Mouse (Mus musculus) limb, embryonic 12.5 days (tissue): ENCODE measurements at regions not wholly inside any gene's neighbourhood (a gene's known extent, or its start where the extent isn't known, plus 50 kb on each side); places are given as distances from the start of the nearest gene placed in this dataset.
A peak's percentile ranks its signal among the peaks of the same experiment; 100 is the strongest.

Experiments
- ATAC-seq: fragments of 200-750 bp; cut with Nextera tagmentation; 2 replicates; pipeline ENCODE4 v1.8.0; 2017; ENCODE audit warnings: low read depth, moderate TSS enrichment; ENCODE audit not compliant: insufficient number of reproducible peaks, insufficient read depth, low FRiP score, low TSS enrichment
- H3K27ac ChIP-seq: fragments of 300-500 bp; sonication (generic); 2 replicates; pipeline ENCODE4 v1.5.1; 2016; ENCODE audit warnings: mild to moderate bottlenecking, moderate library complexity
- H3K27me3 ChIP-seq: fragments of 300-500 bp; sonication (generic); 2 replicates; pipeline ENCODE4 v1.6.1; 2016; ENCODE audit warnings: mild to moderate bottlenecking, moderate library complexity
- H3K36me3 ChIP-seq: fragments of 300-500 bp; sonication (generic); 2 replicates; pipeline ENCODE4 v1.6.1; 2016; ENCODE audit warnings: mild to moderate bottlenecking, moderate library complexity
- H3K4me1 ChIP-seq: fragments of 300-500 bp; sonication (generic); replicated peaks from 2 replicates; pipeline ENCODE4 v1.6.1; 2016
- H3K4me2 ChIP-seq: fragments of 300-500 bp; sonication (generic); 2 replicates; pipeline ENCODE4 v1.6.1; 2016; ENCODE audit warnings: mild to moderate bottlenecking, moderate library complexity
- H3K4me3 ChIP-seq: fragments of 300-500 bp; sonication (generic); replicated peaks from 2 replicates; pipeline ENCODE4 v1.5.1; 2016; ENCODE audit warnings: mild to moderate bottlenecking
- H3K9ac ChIP-seq: fragments of 300-500 bp; sonication (generic); replicated peaks from 2 replicates; pipeline ENCODE4 v1.6.1; 2016; ENCODE audit warnings: mild to moderate bottlenecking, moderate library complexity
- H3K9me3 ChIP-seq: fragments of 300-500 bp; sonication (generic); 2 replicates; pipeline ENCODE4 v1.6.1; 2016; ENCODE audit warnings: mild to moderate bottlenecking, moderate library complexity
- WGBS: fragments of 180-500 bp; shearing (Covaris S2); methylation state at CpG from one replicate; pipeline ENCODE4 v1.1.7; 2016; 5-methylcytosine and 5-hydroxymethylcytosine counted together

- H3K9ac ChIP-seq, result no peak overlapping the region
- peaks cover 39% of the 10 kb centered on the region for H3K4me1 ChIP-seq
- no peaks in the 10 kb centered on the region for H3K36me3 ChIP-seq
- 0 out of 2 replicates have a peak overlapping the region, but pooled peaks have one; percentile 45 for H3K27ac ChIP-seq
- H3K9me3 ChIP-seq, result no peaks in the 10 kb centered on the region
- no peak overlapping the region for H3K4me3 ChIP-seq
- no peaks in the 10 kb centered on the region for H3K27me3 ChIP-seq
- H3K4me2 ChIP-seq, result no peak overlapping the region
- ATAC-seq, result no peak
Measured at GRCm38 (mm10) chr10:111673317-111673610, 167.2 kb downstream of the Phlda1 start.

- Histone ChIP-seq H3K9ac (no peak overlapping the region), H3K9me3 (no peaks in the 10 kb centered on the region), H3K27me3 (no peaks in the 10 kb centered on the region), H3K4me2 (no peak overlapping the region), H3K27ac (no peak overlapping the region), H3K4me3 (no peak overlapping the region), H3K4me1 (peaks cover 27% of the 10 kb centered on the region), H3K36me3 (no peaks in the 10 kb centered on the region)
- 74% methylated on average over 4 of the region's 4 CpGs for WGBS
- ATAC-seq, result no peak
Measured at GRCm38 (mm10) chr10:111676255-111676654, 170.2 kb downstream of the Phlda1 start.

- H3K27me3 ChIP-seq, result no peaks in the 10 kb centered on the region
- no peaks in the 10 kb centered on the region for H3K4me1 ChIP-seq
- ATAC-seq, result no peak
- H3K36me3 ChIP-seq, result no peaks in the 10 kb centered on the region
- 89% methylated on average over 4 of the region's 4 CpGs for WGBS
- H3K27ac ChIP-seq, result no peak overlapping the region
- no peak overlapping the region for H3K4me2 ChIP-seq
- no peaks in the 10 kb centered on the region for H3K9me3 ChIP-seq
- H3K4me3 ChIP-seq, result no peak overlapping the region
- no peak overlapping the region for H3K9ac ChIP-seq
Measured at GRCm38 (mm10) chr10:111680919-111681318, 174.8 kb downstream of the Phlda1 start.

GRCm38 (mm10) chr10:111684409-111685346, 178.6 kb downstream of the Phlda1 start:
- Histone ChIP-seq H3K4me1 (0 out of 2 replicates have a peak, but pooled peaks cover 6% of the 10 kb centered on the region), H3K36me3 (no peaks in the 10 kb centered on the region), H3K9ac (no peak overlapping the region), H3K27ac (no peak overlapping the region), H3K9me3 (no peaks in the 10 kb centered on the region), H3K4me2 (no peak overlapping the region), H3K4me3 (no peak overlapping the region), H3K27me3 (no peaks in the 10 kb centered on the region)
- WGBS, result 74% methylated on average over 10 of the region's 10 CpGs
- ATAC-seq, result no peak

GRCm38 (mm10) chr10:111686585-111686984, 180.5 kb downstream of the Phlda1 start:
- Histone ChIP-seq H3K9ac (no peak overlapping the region), H3K4me3 (no peak overlapping the region), H3K4me1 (0 out of 2 replicates have a peak, but pooled peaks cover 6% of the 10 kb centered on the region), H3K4me2 (no peak overlapping the region), H3K36me3 (no peaks in the 10 kb centered on the region), H3K27me3 (no peaks in the 10 kb centered on the region), H3K27ac (no peak overlapping the region), H3K9me3 (no peaks in the 10 kb centered on the region)
- 33% methylated on average over 5 of the region's 5 CpGs for WGBS
- no peak for ATAC-seq

- no peak overlapping the region for H3K27ac ChIP-seq
- no peaks in the 10 kb centered on the region for H3K9me3 ChIP-seq
- 0 out of 2 replicates have a peak, but pooled peaks cover 11% of the 10 kb centered on the region for H3K4me1 ChIP-seq
- no peak overlapping the region for H3K4me3 ChIP-seq
- ATAC-seq, result no peak
- no peaks in the 10 kb centered on the region for H3K27me3 ChIP-seq
- H3K36me3 ChIP-seq, result no peaks in the 10 kb centered on the region
- H3K4me2 ChIP-seq, result no peak overlapping the region
- WGBS, result 53% methylated on average over 10 of the region's 10 CpGs
- H3K9ac ChIP-seq, result no peak overlapping the region
Measured at GRCm38 (mm10) chr10:111689587-111689986, 183.5 kb downstream of the Phlda1 start.

GRCm38 (mm10) chr10:111693762-111694161, 187.7 kb downstream of the Phlda1 start:
- no peak for ATAC-seq
- Histone ChIP-seq H3K36me3 (no peaks in the 10 kb centered on the region), H3K9me3 (no peaks in the 10 kb centered on the region), H3K4me3 (no peak overlapping the region), H3K4me1 (0 out of 2 replicates have a peak, but pooled peaks cover 5% of the 10 kb centered on the region), H3K9ac (no peak overlapping the region), H3K27ac (no peak overlapping the region), H3K27me3 (no peaks in the 10 kb centered on the region), H3K4me2 (no peak overlapping the region)

GRCm38 (mm10) chr10:111694227-111695200, 188.4 kb downstream of the Phlda1 start:
- no peak overlapping the region for H3K4me2 ChIP-seq
- ATAC-seq, result peak; percentile 83; the same call in 1 of the 2 replicates
- no peak overlapping the region for H3K9ac ChIP-seq
- H3K36me3 ChIP-seq, result no peaks in the 10 kb centered on the region
- H3K4me3 ChIP-seq, result no peak overlapping the region
- H3K27ac ChIP-seq, result no peak overlapping the region
- WGBS, result 77% methylated on average over 6 of the region's 6 CpGs
- no peaks in the 10 kb centered on the region for H3K27me3 ChIP-seq
- peaks cover 8% of the 10 kb centered on the region for H3K4me1 ChIP-seq
- no peaks in the 10 kb centered on the region for H3K9me3 ChIP-seq

- Histone ChIP-seq H3K4me1 (peaks cover 15% of the 10 kb centered on the region), H3K9me3 (no peaks in the 10 kb centered on the region)
- 78% methylated on average over 4 of the region's 4 CpGs for WGBS
Measured at GRCm38 (mm10) chr10:111695918-111696760, 190.1 kb downstream of the Phlda1 start.

GRCm38 (mm10) chr10:111696987-111697386, 190.9 kb downstream of the Phlda1 start:
- no peaks in the 10 kb centered on the region for H3K27me3 ChIP-seq
- H3K9me3 ChIP-seq, result no peaks in the 10 kb centered on the region
- H3K27ac ChIP-seq, result no peak overlapping the region
- H3K4me2 ChIP-seq, result no peak overlapping the region
- ATAC-seq, result no peak
- H3K9ac ChIP-seq, result no peak overlapping the region
- H3K36me3 ChIP-seq, result no peaks in the 10 kb centered on the region
- 77% methylated on average over 2 of the region's 2 CpGs for WGBS
- peaks cover 15% of the 10 kb centered on the region for H3K4me1 ChIP-seq
- H3K4me3 ChIP-seq, result no peak overlapping the region

More at GRCm38 (mm10) chr10:111695918-111696760, 190.1 kb downstream of the Phlda1 start:
- Histone ChIP-seq H3K27ac (no peak overlapping the region), H3K4me2 (no peak overlapping the region), H3K27me3 (no peaks in the 10 kb centered on the region), H3K9ac (no peak overlapping the region), H3K36me3 (no peaks in the 10 kb centered on the region), H3K4me3 (no peak overlapping the region)
- no peak for ATAC-seq
